Comparison of ENCODE assay signal across 8 mouse cellular contexts in genomic region chr5:65106876-65107772, GRCm38 (mm10). TPM values are rescaled to one million over a fixed set of nuclear protein-coding genes. Genes with fewer than 3 reads are reported as not detected.
A peak's percentile ranks its signal among the peaks of the same experiment; 100 is the strongest.
DNase-seq lines count a peak whose midpoint lies in the region; ATAC-seq and TF ChIP-seq lines count a peak whose summit lies in the region.

TSS of gene Klhl5 (plus strand) at chr5:65107539.

- H3K27me3 ChIP-seq in heart, embryonic 13.5 days (replicated peaks) = no peaks in the 10 kb centered on the region
- H3K27me3 ChIP-seq in liver, embryonic 11.5 days (replicated peaks; ENCODE audit: control insufficient read depth, insufficient read depth, low read length) = no peaks in the 10 kb centered on the region
- no peaks in the 10 kb centered on the region for H3K27me3 ChIP-seq in myocyte (ENCODE audit: control insufficient read depth, insufficient read depth, insufficient read length)
- H3K27me3 ChIP-seq in splenic B cell, adult 2 months (ENCODE audit: control insufficient read depth, insufficient read depth, low read length, poor library complexity, severe bottlenecking) = no peaks in the 10 kb centered on the region; the same call in 1 of the 2 replicates

- H3K79me2 ChIP-seq in myocyte (ENCODE audit: control insufficient read depth, insufficient read depth) = no peaks in the 10 kb centered on the region

- peak within 1 kb of the TSS; percentile 66 for H3ac ChIP-seq in myocyte (ENCODE audit: control insufficient read depth, insufficient read length)

- H3K4me3 ChIP-seq in heart, embryonic 13.5 days = peak within 1 kb of the TSS; percentile 83
- H3K4me3 ChIP-seq in liver, embryonic 11.5 days (ENCODE audit: low read depth, low read length) = peak within 1 kb of the TSS; percentile 85
- peak within 1 kb of the TSS; percentile 35 for H3K4me3 ChIP-seq in myocyte

- WGBS in heart, embryonic 13.5 days = 3% methylated on average over 51 of the region's 56 CpGs
- WGBS in liver, embryonic 11.5 days = 8% methylated on average over 23 of the region's 56 CpGs

- peak within 1 kb of the TSS; percentile 85 for H3K27ac ChIP-seq in heart, embryonic 13.5 days (replicated peaks)
- peak within 1 kb of the TSS; percentile 79 for H3K27ac ChIP-seq in liver, embryonic 11.5 days (ENCODE audit: low read depth, low read length)

- TF ChIP-seq POLR2A in myocyte (IDR thresholded peaks at IDR 0.05; ENCODE audit: insufficient read length, low read depth) = peak; percentile 55

- H3K9me3 ChIP-seq in heart, embryonic 13.5 days = no peaks in the 10 kb centered on the region
- no peaks in the 10 kb centered on the region for H3K9me3 ChIP-seq in liver, embryonic 11.5 days (ENCODE audit: control insufficient read depth, low read length)

- peak; percentile 77 for ATAC-seq in erythroid progenitor cell, adult 5-6 weeks (replicated peaks; ENCODE audit: low FRiP score, poor library complexity, severe bottlenecking)
- ATAC-seq in heart, embryonic 13.5 days (ENCODE audit: extremely low read depth, insufficient number of reproducible peaks, low FRiP score, low TSS enrichment) = peak; percentile 81; the same call in 1 of the 2 replicates
- peak; percentile 91 for ATAC-seq in liver, embryonic 11.5 days (replicated peaks; ENCODE audit: low FRiP score)

- H3K4me1 ChIP-seq in heart, embryonic 13.5 days = peaks cover 35% of the 10 kb centered on the region
- peaks cover 13% of the 10 kb centered on the region for H3K4me1 ChIP-seq in liver, embryonic 11.5 days (replicated peaks; ENCODE audit: control insufficient read depth, insufficient read depth, low read length)

- H3K9ac ChIP-seq in heart, embryonic 13.5 days = peak within 1 kb of the TSS; percentile 97
- H3K9ac ChIP-seq in liver, embryonic 11.5 days (ENCODE audit: low read depth, low read length) = peak within 1 kb of the TSS; percentile 90

- peak within 1 kb of the TSS; percentile 81 for H3K4me2 ChIP-seq in heart, embryonic 13.5 days
- peak within 1 kb of the TSS; percentile 90 for H3K4me2 ChIP-seq in liver, embryonic 11.5 days
- peak within 1 kb of the TSS; percentile 66 for H3K4me2 ChIP-seq in myocyte (ENCODE audit: low read depth)

- DNase-seq in CD4-positive, CD25-positive, alpha-beta regulatory T cell, adult 2 months (ENCODE audit: low read depth, low spot score) = peak; percentile 89
- peak; percentile 47 for DNase-seq in brain, embryonic 18.5 days (ENCODE audit: low read depth, low spot score)
- DNase-seq in kidney, postnatal 10 days = peak; percentile 98
- DNase-seq in liver, embryonic 11.5 days (ENCODE audit: low spot score) = peak; percentile 92
- peak; percentile 81 for DNase-seq in splenic B cell, adult 2 months (ENCODE audit: low read depth, low spot score)

- no peaks in the 10 kb centered on the region for H3K36me3 ChIP-seq in heart, embryonic 13.5 days
- no peaks in the 10 kb centered on the region for H3K36me3 ChIP-seq in liver, embryonic 11.5 days (ENCODE audit: control insufficient read depth, insufficient read depth, low read length)
- no peaks in the 10 kb centered on the region for H3K36me3 ChIP-seq in myocyte (ENCODE audit: control insufficient read depth, insufficient read depth)
- H3K36me3 ChIP-seq in splenic B cell, adult 2 months (ENCODE audit: control insufficient read depth, insufficient read depth, low read length, poor library complexity, severe bottlenecking) = no peaks in the 10 kb centered on the region

TF ChIP-seq in myocyte, 11 proteins besides CTCF, POLR2A, EP300 and RAD21:
- TF ChIP-seq E2F4 (IDR thresholded peaks at IDR 0.05; ENCODE audit: insufficient read depth) (no peak), TCF3 (IDR thresholded peaks at IDR 0.05; ENCODE audit: insufficient read length, low read depth) (no peak), MYOD1 (IDR thresholded peaks at IDR 0.05; ENCODE audit: control insufficient read depth in 1 of 3, insufficient read length in 2 of 3, low read depth in 2 of 3) (peak in 1 of 3 experiments; percentile 50), SRF (IDR thresholded peaks at IDR 0.05; ENCODE audit: control insufficient read depth, insufficient read length, low read depth) (no peak), USF1 (IDR thresholded peaks at IDR 0.05; ENCODE audit: low read depth) (no peak), MYOG (IDR thresholded peaks at IDR 0.05; ENCODE audit: control insufficient read depth in 1 of 3, insufficient read depth in 1 of 3, insufficient read length in 2 of 3, low read depth in 2 of 3) (peak in 1 of 3 experiments; percentile 2), TCF12 (IDR thresholded peaks at IDR 0.05; ENCODE audit: insufficient read depth, poor library complexity, severe bottlenecking) (no peak), CEBPB (IDR thresholded peaks at IDR 0.05; ENCODE audit: insufficient read depth, poor library complexity, severe bottlenecking) (no peak), POLR2AphosphoS2 (IDR thresholded peaks at IDR 0.05; ENCODE audit: insufficient read length, low read depth) (peak; percentile 36), MAX (IDR thresholded peaks at IDR 0.05; ENCODE audit: low read depth) (no peak), REST (IDR thresholded peaks at IDR 0.05; ENCODE audit: insufficient read depth, insufficient read length) (no peak)
TF ChIP-seq in myocyte: peak in this region for 3.

RNA-seq across cellular contexts. Expression of gene Klhl5, which starts in this region (rescaled TPM):
- 14.4 and 22.2 TPM in 2 replicates for total RNA-seq in erythroid progenitor cell, adult 5-6 weeks (2015; ENCODE audit: low replicate concordance)
- total RNA-seq in erythroid progenitor cell, adult 5-6 weeks (2017; ENCODE audit: low replicate concordance) = 6.4 and 6.8 TPM in 2 replicates
- polyA plus RNA-seq in heart, embryonic 13.5 days (2015; fragmentation: Nextera tagmentation; extraction: Ambion mirVana) = 12.3 and 14.1 TPM in 2 replicates
- polyA plus RNA-seq in liver, embryonic 11.5 days (2014; fragmentation: Nextera tagmentation; extraction: Ambion mirVana) = 10.0 and 10.7 TPM in 2 replicates
- polyA plus RNA-seq in myocyte (2012; fragmentation: generic; extraction: Trizol) = 25.1 TPM

Comparison
In these comparisons a context has a peak if more than half of its experiments do, and no peak if none do; other contexts are left out.
1. Peak in every context shown above with its lines: DNase-seq, ATAC-seq, H3K4me3 ChIP-seq and H3K27ac ChIP-seq.
2. DNase-seq: peak in every context shown above with its lines; median percentile 98 in kidney, postnatal 10 days; 92 in liver, embryonic 11.5 days; 89 in CD4-positive, CD25-positive, alpha-beta regulatory T cell, adult 2 months; 81 in splenic B cell, adult 2 months; 47 in brain, embryonic 18.5 days.
3. H3K4me3 ChIP-seq: peak in every context shown above with its lines; median percentile 85 in liver, embryonic 11.5 days; 83 in heart, embryonic 13.5 days; 35 in myocyte.